Mouse (Mus musculus) hindlimb bud, embryonic 11.5 days (tissue): ENCODE results near the gene Anxa7.

ENCODE experiments used
- DNase-seq: peaks from one replicate; pipeline ENCODE4 v3.0.0-alpha.2; 2012; ENCODE audit warnings: low read depth, low spot score; ENCODE audit errors: extremely low spot score

Gene Anxa7

GRCm38 (mm10) chr14:20436976-20437375, 43.0 kb downstream of the Anxa7 start:
- no peak for DNase-seq

- no peak for DNase-seq
These were observed 47.5 kb downstream of the Anxa7 start for GRCm38 (mm10) chr14:20432420-20432819.

- no peak for DNase-seq
These were observed 48.2 kb downstream of the Anxa7 start for GRCm38 (mm10) chr14:20431726-20432125.

- DNase-seq: no peak
These were observed 50.1 kb downstream of the Anxa7 start for GRCm38 (mm10) chr14:20429833-20430232.

- no peak for DNase-seq
These were observed 51.3 kb downstream of the Anxa7 start for GRCm38 (mm10) chr14:20428593-20428992.

GRCm38 (mm10) chr14:20423046-20423445, 56.9 kb downstream of the Anxa7 start:
- DNase-seq: no peak

GRCm38 (mm10) chr14:20422257-20422656, 57.7 kb downstream of the Anxa7 start:
- DNase-seq: no peak
